Mouse (Mus musculus): ENCODE measurements around the gene Pla2g12b. TPM values are rescaled to one million over a fixed set of nuclear protein-coding genes. Genes with fewer than 3 reads are reported as not detected.
A peak's percentile ranks its signal among the peaks of the same experiment; 100 is the strongest.

Pla2g12b gene
- polyA plus RNA-seq, 1 experiment from 2014 or later, result 1.4 TPM

DNA sequence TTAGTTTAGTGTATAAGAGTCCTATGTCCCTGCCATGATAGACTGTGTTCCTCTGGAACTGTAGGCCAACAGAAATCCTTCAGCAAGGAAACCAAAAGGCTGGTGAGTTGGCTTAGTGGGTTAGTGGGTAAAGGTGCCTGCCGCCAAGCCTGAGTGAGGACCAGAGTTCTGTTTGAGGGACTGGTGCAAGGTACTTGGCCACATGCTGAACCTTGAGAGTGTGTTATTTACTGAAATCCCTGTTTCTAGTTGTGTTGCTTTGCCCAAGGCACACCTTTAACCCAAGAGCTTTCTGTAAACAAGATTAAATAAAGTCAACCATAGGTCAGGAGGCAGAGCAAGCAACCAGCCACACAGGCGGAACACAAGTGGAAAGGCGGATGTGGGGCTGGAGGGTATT is 62.1 kb downstream of the Pla2g12b start:
- Histone ChIP-seq H3K9me3 (replicated peaks) (no peaks in the 10 kb centered on the region), H3K27me3 (replicated peaks) (no peaks in the 10 kb centered on the region), H3K4me3 (no peak overlapping the region), H3K4me2 (no peak overlapping the region), H3K9ac (no peak overlapping the region), H3K4me1 (replicated peaks) (peaks cover 32% of the 10 kb centered on the region), H3K27ac (ENCODE audit: poor library complexity, severe bottlenecking) (no peak overlapping the region), H3K36me3 (peaks cover 17% of the 10 kb centered on the region)
- no peak for ATAC-seq (ENCODE audit: insufficient number of reproducible peaks, low FRiP score)
- WGBS, result 84% methylated on average over 3 of the region's 3 CpGs

DNA sequence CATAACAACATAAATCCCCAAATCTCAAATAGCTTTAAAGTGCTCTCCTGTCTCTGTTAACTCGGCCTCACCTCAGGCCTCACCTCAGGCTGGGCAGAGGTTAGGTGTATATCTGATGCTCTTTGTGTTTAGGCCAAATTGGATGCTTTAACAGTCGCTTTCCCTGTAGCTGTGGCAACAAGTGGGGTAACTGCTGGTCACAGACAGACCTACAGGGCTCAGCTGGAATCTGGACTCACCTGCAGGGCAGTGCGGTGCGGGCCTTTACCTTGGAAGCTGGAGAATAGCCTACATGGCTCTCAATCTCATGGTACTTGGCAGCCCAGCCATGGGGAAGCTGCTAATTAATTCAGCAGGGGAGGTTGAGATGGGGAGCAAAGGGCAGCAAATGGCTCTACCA is 63.2 kb downstream of the Pla2g12b start:
- no peaks in the 10 kb centered on the region for H3K9me3 ChIP-seq (replicated peaks)
- H3K36me3 ChIP-seq, result peaks cover 17% of the 10 kb centered on the region
- peaks cover 34% of the 10 kb centered on the region for H3K4me1 ChIP-seq (replicated peaks)
- no peaks in the 10 kb centered on the region for H3K27me3 ChIP-seq (replicated peaks)
- no peak overlapping the region for H3K9ac ChIP-seq
- no peak overlapping the region for H3K4me3 ChIP-seq
- H3K27ac ChIP-seq (ENCODE audit: poor library complexity, severe bottlenecking), result no peak overlapping the region
- 86% methylated on average over 4 of the region's 4 CpGs for WGBS
- H3K4me2 ChIP-seq, result no peak overlapping the region
- ATAC-seq (ENCODE audit: insufficient number of reproducible peaks, low FRiP score), result no peak

DNA sequence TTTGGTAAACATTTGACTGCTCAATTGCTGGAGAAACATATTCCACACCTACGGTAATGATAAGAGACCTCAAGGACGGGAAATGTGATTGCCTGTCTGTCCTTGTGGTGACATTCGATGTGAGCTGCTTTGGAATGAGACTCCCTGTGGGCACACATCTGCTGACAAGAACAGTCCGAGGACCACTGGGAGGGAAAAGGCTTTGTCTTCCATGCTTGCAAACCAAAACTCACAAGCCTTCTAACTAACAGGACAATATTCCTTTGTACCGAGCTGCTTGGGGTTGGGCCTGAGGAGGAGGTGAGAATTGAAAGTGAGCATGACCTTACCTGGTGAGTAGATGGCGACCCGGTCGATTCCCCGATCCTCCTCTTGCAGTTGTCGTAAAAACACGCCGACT is 63.8 kb downstream of the Pla2g12b start:
- ATAC-seq (ENCODE audit: insufficient number of reproducible peaks, low FRiP score), result no peak

DNA sequence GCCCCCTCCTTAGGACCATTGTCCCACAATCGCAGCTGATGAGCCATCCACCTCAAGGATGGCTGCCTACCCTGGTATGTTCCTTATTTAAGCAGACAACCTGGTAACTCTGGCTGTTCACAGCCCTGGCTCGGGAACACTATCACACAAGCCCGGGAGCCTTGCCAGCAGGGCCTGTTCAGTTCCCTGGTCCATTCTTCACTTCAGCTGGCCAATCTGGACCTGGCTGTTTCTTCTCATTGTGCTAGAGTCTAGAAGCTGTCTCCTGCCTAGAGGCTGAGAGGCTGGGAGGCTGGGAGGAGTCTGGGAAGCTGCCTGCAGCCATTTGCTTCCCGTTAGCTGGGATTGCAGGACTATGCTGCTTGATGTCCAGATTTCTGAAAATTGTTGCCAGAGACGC is 67.0 kb downstream of the Pla2g12b start:
- WGBS, result 45% methylated on average over 5 of the region's 5 CpGs
- H3K36me3 ChIP-seq, result peaks cover 12% of the 10 kb centered on the region
- ATAC-seq (ENCODE audit: insufficient number of reproducible peaks, low FRiP score), result no peak
- peaks cover 25% of the 10 kb centered on the region for H3K4me1 ChIP-seq (replicated peaks)
- no peak overlapping the region for H3K4me2 ChIP-seq
- H3K9ac ChIP-seq, result no peak overlapping the region
- H3K9me3 ChIP-seq (replicated peaks), result no peaks in the 10 kb centered on the region
- no peaks in the 10 kb centered on the region for H3K27me3 ChIP-seq (replicated peaks)
- H3K4me3 ChIP-seq, result no peak overlapping the region
- H3K27ac ChIP-seq (ENCODE audit: poor library complexity, severe bottlenecking), result 0 out of 2 replicates have a peak overlapping the region, but pooled peaks have one; percentile 3

More for the DNA sequence above, 63.8 kb downstream of the Pla2g12b start:
- Histone ChIP-seq H3K4me2 (no peak overlapping the region), H3K27ac (ENCODE audit: poor library complexity, severe bottlenecking) (no peak overlapping the region), H3K27me3 (replicated peaks) (no peaks in the 10 kb centered on the region), H3K36me3 (peaks cover 15% of the 10 kb centered on the region), H3K4me1 (replicated peaks) (peaks cover 29% of the 10 kb centered on the region), H3K4me3 (no peak overlapping the region), H3K9ac (no peak overlapping the region), H3K9me3 (replicated peaks) (no peaks in the 10 kb centered on the region)
- WGBS, result 71% methylated on average over 12 of the region's 12 CpGs

Other genes with a start within 250 kb of the Pla2g12b start
- 35.0 and 35.1 TPM in 2 replicates for gene Sept10, start 181.8 kb upstream of the Pla2g12b start, polyA plus RNA-seq (2016; fragmentation: Nextera tagmentation; extraction: Ambion mirVana)
- gene Sowahc, start 181.7 kb upstream of the Pla2g12b start, polyA plus RNA-seq (2016; fragmentation: Nextera tagmentation; extraction: Ambion mirVana), result 4.3 TPM in 2 replicates
- 58.9 and 59.3 TPM in 2 replicates for gene P4ha1, start 80.4 kb upstream of the Pla2g12b start, polyA plus RNA-seq (2016; fragmentation: Nextera tagmentation; extraction: Ambion mirVana)
- 5.1 and 7.2 TPM in 2 replicates for gene Gm10273, start 8.0 kb upstream of the Pla2g12b start, polyA plus RNA-seq (2016; fragmentation: Nextera tagmentation; extraction: Ambion mirVana)
- gene Oit3, start 38.1 kb downstream of the Pla2g12b start, polyA plus RNA-seq (2016; fragmentation: Nextera tagmentation; extraction: Ambion mirVana), result 4.5 and 5.7 TPM in 2 replicates
- gene Gm10322, start 212.4 kb downstream of the Pla2g12b start, polyA plus RNA-seq (2016; fragmentation: Nextera tagmentation; extraction: Ambion mirVana), result not detected in 2 replicates
- 27.5 and 27.8 TPM in 2 replicates for gene Mcu, start 213.0 kb downstream of the Pla2g12b start, polyA plus RNA-seq (2016; fragmentation: Nextera tagmentation; extraction: Ambion mirVana)